Comparison of ENCODE assay signal across 8 mouse cellular contexts in genomic region chr11:77827241-77827995, GRCm38 (mm10). TPM values are rescaled to one million over a fixed set of nuclear protein-coding genes. Genes with fewer than 3 reads are reported as not detected.
DNase-seq lines count a peak whose midpoint lies in the region; ATAC-seq and TF ChIP-seq lines count a peak whose summit lies in the region.

No protein-coding gene starts in this region.

- TF ChIP-seq CTCF in cerebellum, adult 2 months (IDR thresholded peaks at IDR 0.05; ENCODE audit: borderline replicate concordance, insufficient read depth, low read depth, low read length): peak; percentile 99

- no peak overlapping the region for H3K27ac ChIP-seq in hindbrain, embryonic 10.5 days
- H3K27ac ChIP-seq in hindbrain, embryonic 13.5 days: no peak overlapping the region
- H3K27ac ChIP-seq in cerebellum, adult 2 months (ENCODE audit: insufficient read depth, low read length): no peak overlapping the region
- no peak overlapping the region for H3K27ac ChIP-seq in limb, embryonic 10.5 days

- H3ac ChIP-seq in myocyte (ENCODE audit: control insufficient read depth, insufficient read length): no peak overlapping the region

- no peak overlapping the region for H3K4me3 ChIP-seq in hindbrain, embryonic 10.5 days
- H3K4me3 ChIP-seq in hindbrain, embryonic 13.5 days: no peak overlapping the region
- no peak overlapping the region for H3K4me3 ChIP-seq in cerebellum, adult 2 months (replicated peaks; ENCODE audit: insufficient read depth, low read depth, low read length)
- H3K4me3 ChIP-seq in limb, embryonic 10.5 days: no peak overlapping the region
- H3K4me3 ChIP-seq in myocyte: no peak overlapping the region

- peak; percentile 80 for DNase-seq in hindbrain, embryonic 10.5 days (ENCODE audit: low spot score)
- peak; percentile 81 to 88 for DNase-seq in cerebellum, adult 2 months
- DNase-seq in forelimb bud, embryonic 11.5 days (ENCODE audit: low read depth, low spot score): peak; percentile 88
- DNase-seq in kidney, adult 18-20 months: peak; percentile 83
- DNase-seq in limb, embryonic 10.5 days (ENCODE audit: low spot score): peak; percentile 87
- peak; percentile 71 to 90 for DNase-seq in spleen, postnatal 4 days (ENCODE audit: low spot score in 2 of 2)

- TF ChIP-seq POLR2A in cerebellum, adult 2 months (IDR thresholded peaks at IDR 0.05; ENCODE audit: borderline replicate concordance, insufficient read depth, low read length): no peak
- no peak for TF ChIP-seq POLR2A in myocyte (IDR thresholded peaks at IDR 0.05; ENCODE audit: insufficient read length, low read depth)

- no peak for ATAC-seq in hindbrain, embryonic 13.5 days (ENCODE audit: low FRiP score)

- 54% methylated on average over 18 of the region's 18 CpGs for WGBS in hindbrain, embryonic 10.5 days
- 55% methylated on average over 18 of the region's 18 CpGs for WGBS in hindbrain, embryonic 13.5 days
- WGBS in cerebellum, adult 2 months: 51% methylated on average over 18 of the region's 18 CpGs
- 59% methylated on average over 18 of the region's 18 CpGs for WGBS in limb, embryonic 10.5 days

- H3K79me2 ChIP-seq in myocyte (ENCODE audit: control insufficient read depth, insufficient read depth): no peaks in the 10 kb centered on the region

- no peak overlapping the region for H3K4me2 ChIP-seq in hindbrain, embryonic 13.5 days
- no peak overlapping the region for H3K4me2 ChIP-seq in myocyte (ENCODE audit: low read depth)

- no peak overlapping the region for H3K9ac ChIP-seq in hindbrain, embryonic 13.5 days

- H3K36me3 ChIP-seq in hindbrain, embryonic 10.5 days: peaks cover 67% of the 10 kb centered on the region
- H3K36me3 ChIP-seq in hindbrain, embryonic 13.5 days: peaks cover 66% of the 10 kb centered on the region
- H3K36me3 ChIP-seq in limb, embryonic 10.5 days: peaks cover 58% of the 10 kb centered on the region
- peaks cover 53% of the 10 kb centered on the region for H3K36me3 ChIP-seq in myocyte (ENCODE audit: control insufficient read depth, insufficient read depth)

- H3K4me1 ChIP-seq in hindbrain, embryonic 10.5 days (replicated peaks): peaks cover 60% of the 10 kb centered on the region
- H3K4me1 ChIP-seq in hindbrain, embryonic 13.5 days (replicated peaks): peaks cover 52% of the 10 kb centered on the region
- H3K4me1 ChIP-seq in cerebellum, adult 2 months (ENCODE audit: control insufficient read depth, insufficient read depth, low read length): peaks cover 23% of the 10 kb centered on the region
- peaks cover 20% of the 10 kb centered on the region for H3K4me1 ChIP-seq in limb, embryonic 10.5 days

- H3K9me3 ChIP-seq in hindbrain, embryonic 10.5 days: no peaks in the 10 kb centered on the region
- no peaks in the 10 kb centered on the region for H3K9me3 ChIP-seq in hindbrain, embryonic 13.5 days
- no peaks in the 10 kb centered on the region for H3K9me3 ChIP-seq in limb, embryonic 10.5 days (replicated peaks)

- H3K27me3 ChIP-seq in hindbrain, embryonic 10.5 days (ENCODE audit: insufficient read depth, poor library complexity, severe bottlenecking): peaks cover 56% of the 10 kb centered on the region
- H3K27me3 ChIP-seq in hindbrain, embryonic 13.5 days: peaks cover 30% of the 10 kb centered on the region
- no peaks in the 10 kb centered on the region for H3K27me3 ChIP-seq in cerebellum, adult 2 months (ENCODE audit: control insufficient read depth, insufficient read depth, low read length)
- H3K27me3 ChIP-seq in limb, embryonic 10.5 days (ENCODE audit: low read depth, poor library complexity, severe bottlenecking): peaks cover 41% of the 10 kb centered on the region
- no peaks in the 10 kb centered on the region for H3K27me3 ChIP-seq in myocyte (ENCODE audit: control insufficient read depth, insufficient read depth, insufficient read length)

TF ChIP-seq in myocyte, 11 proteins besides CTCF, POLR2A, EP300 and RAD21:
- TF ChIP-seq MYOG (IDR thresholded peaks at IDR 0.05; ENCODE audit: control insufficient read depth in 1 of 3, insufficient read depth in 1 of 3, insufficient read length in 2 of 3, low read depth in 2 of 3): peak in 2 of 3 experiments; percentile 48 to 71
- TF ChIP-seq MYOD1 (IDR thresholded peaks at IDR 0.05; ENCODE audit: control insufficient read depth in 1 of 3, insufficient read length in 2 of 3, low read depth in 2 of 3): peak in 2 of 3 experiments; percentile 72 to 81
- TF ChIP-seq MAX (IDR thresholded peaks at IDR 0.05; ENCODE audit: low read depth): no peak
- TF ChIP-seq REST (IDR thresholded peaks at IDR 0.05; ENCODE audit: insufficient read depth, insufficient read length): no peak

RNA-seq across cellular contexts. Expression of gene Gm10277, which starts 39.9 kb away (rescaled TPM):
- polyA plus RNA-seq in hindbrain, embryonic 10.5 days (2016; fragmentation: Nextera tagmentation; extraction: Ambion mirVana): 1.5 and 2.0 TPM in 2 replicates
- polyA plus RNA-seq in hindbrain, embryonic 13.5 days (2015; fragmentation: Nextera tagmentation; extraction: Ambion mirVana): 2.0 and 2.7 TPM in 2 replicates
- polyA plus RNA-seq in cerebellum, adult 2 months (2012; rRNA removed): not detected in 2 replicates
- 1.1 and 1.4 TPM in 2 replicates for polyA plus RNA-seq in limb, embryonic 10.5 days (2016; fragmentation: Nextera tagmentation; extraction: Ambion mirVana)
- polyA plus RNA-seq in myocyte (2012; fragmentation: generic; extraction: Trizol): 0.07 TPM
